15 mouse cellular contexts compared by ENCODE assay signal in genomic region chr2:101592886-101593285, GRCm38 (mm10). TPM values are rescaled to one million over a fixed set of nuclear protein-coding genes. Genes with fewer than 3 reads are reported as not detected.
DNase-seq lines count a peak whose midpoint lies in the region; ATAC-seq and TF ChIP-seq lines count a peak whose summit lies in the region.
"Had no signal": no experiment of that assay in that cellular context is flagged by ENCODE, and none has a peak within 500 bp of the region (broad histone marks: within the 10 kb centered on the region; RNA-seq: fewer than 3 reads in every experiment).

No protein-coding gene starts in this region.

- H3K4me3 ChIP-seq in hindbrain, embryonic 11.5 days (ENCODE audit: low read depth, low read length): no peak overlapping the region
- no peak overlapping the region for H3K4me3 ChIP-seq in midbrain, embryonic 12.5 days
- no peak overlapping the region for H3K4me3 ChIP-seq in lung, adult 2 months (replicated peaks; ENCODE audit: extremely low read depth, low read depth, low read length)
- H3K4me3 ChIP-seq: embryonic facial prominence, embryonic 12.5 days; intestine, embryonic 15.5 days had no signal

- no peak for TF ChIP-seq CTCF in lung, adult 2 months (IDR thresholded peaks at IDR 0.05; ENCODE audit: insufficient read depth, low read length)

- H3K27me3 ChIP-seq in hindbrain, embryonic 11.5 days (ENCODE audit: control insufficient read depth, insufficient read depth, low read length): no peaks in the 10 kb centered on the region
- H3K27me3 ChIP-seq in midbrain, embryonic 12.5 days: peaks cover 3% of the 10 kb centered on the region; the same call in 1 of the 2 replicates
- H3K27me3 ChIP-seq: embryonic facial prominence, embryonic 12.5 days; intestine, embryonic 15.5 days had no signal

- DNase-seq in thymus, postnatal 25 days: peak; percentile 9
- no peak for DNase-seq in thymus, postnatal 0 days (ENCODE audit: low spot score)
- DNase-seq in hindbrain, embryonic 11.5 days (ENCODE audit: low spot score): no peak
- no peak for DNase-seq in lung, adult 2 months
- DNase-seq in embryo, embryonic 9.5 days (ENCODE audit: extremely low spot score): no peak
- DNase-seq: kidney, postnatal 4 days; right cerebral cortex, adult 18-20 months had no signal

- no peak for TF ChIP-seq POLR2A in lung, adult 2 months (IDR thresholded peaks at IDR 0.05; ENCODE audit: borderline replicate concordance, extremely low read depth, low read depth, low read length)

- H3K27ac ChIP-seq in hindbrain, embryonic 11.5 days (ENCODE audit: low read depth, low read length): no peak overlapping the region
- H3K27ac ChIP-seq in midbrain, embryonic 12.5 days (replicated peaks): peak overlapping the region; percentile 80
- H3K27ac ChIP-seq: embryonic facial prominence, embryonic 12.5 days; intestine, embryonic 15.5 days; liver, embryonic 14.5 days; macrophage had no signal

- no peaks in the 10 kb centered on the region for H3K9me3 ChIP-seq in hindbrain, embryonic 11.5 days (ENCODE audit: control insufficient read depth, low read length)
- H3K9me3 ChIP-seq in midbrain, embryonic 12.5 days: no peaks in the 10 kb centered on the region
- H3K9me3 ChIP-seq: embryonic facial prominence, embryonic 12.5 days; intestine, embryonic 15.5 days had no signal

- no peak overlapping the region for H3K9ac ChIP-seq in hindbrain, embryonic 11.5 days (ENCODE audit: low read depth, low read length)
- no peak overlapping the region for H3K9ac ChIP-seq in midbrain, embryonic 12.5 days (replicated peaks)
- H3K9ac ChIP-seq: embryonic facial prominence, embryonic 12.5 days; intestine, embryonic 15.5 days; liver, embryonic 14.5 days had no signal

- no peak overlapping the region for H3K4me2 ChIP-seq in hindbrain, embryonic 11.5 days (replicated peaks; ENCODE audit: low read depth, low read length)
- no peak overlapping the region for H3K4me2 ChIP-seq in midbrain, embryonic 12.5 days (replicated peaks)
- H3K4me2 ChIP-seq: embryonic facial prominence, embryonic 12.5 days; intestine, embryonic 15.5 days had no signal

- WGBS in hindbrain, embryonic 11.5 days: 66% methylated on average over 8 of the region's 8 CpGs
- 49% methylated on average over 8 of the region's 8 CpGs for WGBS in midbrain, embryonic 12.5 days
- 67% methylated on average over 8 of the region's 8 CpGs for WGBS in lung, adult 2 months

- ATAC-seq in hindbrain, embryonic 11.5 days (ENCODE audit: low FRiP score): peak; percentile 38; the same call in 1 of the 2 replicates
- peak; percentile 25; the same call in 1 of the 2 replicates for ATAC-seq in midbrain, embryonic 12.5 days (ENCODE audit: low FRiP score, low read depth)
- ATAC-seq in megakaryocyte, adult 5-6 weeks (ENCODE audit: poor library complexity, severe bottlenecking): no peak
- ATAC-seq: intestine, embryonic 15.5 days had no signal

- no peaks in the 10 kb centered on the region for H3K36me3 ChIP-seq in hindbrain, embryonic 11.5 days (ENCODE audit: control insufficient read depth, insufficient read depth, low read length)
- H3K36me3 ChIP-seq in midbrain, embryonic 12.5 days: no peaks in the 10 kb centered on the region
- H3K36me3 ChIP-seq: embryonic facial prominence, embryonic 12.5 days; intestine, embryonic 15.5 days had no signal

- no peaks in the 10 kb centered on the region for H3K4me1 ChIP-seq in hindbrain, embryonic 11.5 days (replicated peaks; ENCODE audit: control insufficient read depth, insufficient read depth, low read length)
- H3K4me1 ChIP-seq in midbrain, embryonic 12.5 days: peaks cover 36% of the 10 kb centered on the region
- no peaks in the 10 kb centered on the region for H3K4me1 ChIP-seq in lung, adult 2 months (ENCODE audit: control insufficient read depth, insufficient read depth, low read length)
- H3K4me1 ChIP-seq: intestine, embryonic 15.5 days had no signal

RNA-seq across cellular contexts. Expression of gene Rag2, which starts 31.6 kb away (rescaled TPM):
- polyA plus RNA-seq in thymus, postnatal 0 days (2015; fragmentation: Nextera tagmentation; extraction: Ambion mirVana): 116 and 143 TPM in 2 replicates
- 0.06 and 0.49 TPM in 2 replicates for polyA plus RNA-seq in hindbrain, embryonic 11.5 days (2014; fragmentation: Nextera tagmentation; extraction: Ambion mirVana)
- polyA plus RNA-seq in midbrain, embryonic 12.5 days (2016; fragmentation: Nextera tagmentation; extraction: Ambion mirVana): not detected in 2 replicates
- polyA plus RNA-seq in lung, adult 2 months (2012; rRNA removed): not detected in 2 replicates
- 0.48 TPM in 1 of 2 replicates, not detected in the other for total RNA-seq in megakaryocyte, adult 5-6 weeks (2015)
- not detected in 2 replicates for total RNA-seq in megakaryocyte, adult 5-6 weeks (2017)
- total RNA-seq: left cerebral cortex, postnatal 14 days had no signal
- polyA plus RNA-seq: macrophage had no signal

RNA-seq across cellular contexts. Expression of gene Rag1, which starts 56.4 kb away (rescaled TPM):
- polyA plus RNA-seq in thymus, postnatal 0 days (2015; fragmentation: Nextera tagmentation; extraction: Ambion mirVana): 319 and 337 TPM in 2 replicates
- polyA plus RNA-seq in hindbrain, embryonic 11.5 days (2014; fragmentation: Nextera tagmentation; extraction: Ambion mirVana): 0.39 and 0.59 TPM in 2 replicates
- polyA plus RNA-seq in midbrain, embryonic 12.5 days (2016; fragmentation: Nextera tagmentation; extraction: Ambion mirVana): 0.06 and 0.10 TPM in 2 replicates
- 0.02 TPM in 1 of 2 replicates, not detected in the other for polyA plus RNA-seq in lung, adult 2 months (2012; rRNA removed)
- total RNA-seq in megakaryocyte, adult 5-6 weeks (2015): 0.05 TPM in 1 of 2 replicates, not detected in the other
- total RNA-seq in megakaryocyte, adult 5-6 weeks (2017): 0.04 and 0.77 TPM in 2 replicates
- total RNA-seq: granulocyte monocyte progenitor cell, adult 5-6 weeks had no signal
- polyA plus RNA-seq: macrophage had no signal

RNA-seq across cellular contexts. Expression of gene B230118H07Rik, which starts 56.4 kb away (rescaled TPM):
- 109 and 145 TPM in 2 replicates for polyA plus RNA-seq in thymus, postnatal 0 days (2015; fragmentation: Nextera tagmentation; extraction: Ambion mirVana)
- polyA plus RNA-seq in hindbrain, embryonic 11.5 days (2014; fragmentation: Nextera tagmentation; extraction: Ambion mirVana): 69.9 and 72.5 TPM in 2 replicates
- polyA plus RNA-seq in midbrain, embryonic 12.5 days (2016; fragmentation: Nextera tagmentation; extraction: Ambion mirVana): 47.3 and 56.2 TPM in 2 replicates
- 1.5 and 3.3 TPM in 2 replicates for polyA plus RNA-seq in lung, adult 2 months (2012; rRNA removed)
- 21.2 and 22.0 TPM in 2 replicates for total RNA-seq in megakaryocyte, adult 5-6 weeks (2015)
- 17.8 and 19.7 TPM in 2 replicates for total RNA-seq in megakaryocyte, adult 5-6 weeks (2017)

Comparison
In these comparisons a context has a peak if more than half of its experiments do, and no peak if none do; other contexts are left out.
1. RNA of gene Rag2, which starts 31.6 kb away (polyA plus RNA-seq): 116 to 143 TPM in thymus, postnatal 0 days; 0.06 to 0.49 TPM in hindbrain, embryonic 11.5 days, not detected in midbrain, embryonic 12.5 days and not detected in lung, adult 2 months; every median in the first group is over 10 times any median in the second.
2. RNA of gene Rag1, which starts 56.4 kb away (polyA plus RNA-seq): 319 to 337 TPM in thymus, postnatal 0 days; 0.39 to 0.59 TPM in hindbrain, embryonic 11.5 days, 0.06 to 0.10 TPM in midbrain, embryonic 12.5 days and 0.02 TPM in lung, adult 2 months; every median in the first group is over 100 times any median in the second.
3. RNA of gene B230118H07Rik, which starts 56.4 kb away (polyA plus RNA-seq): 109 to 145 TPM in thymus, postnatal 0 days, 69.9 to 72.5 TPM in hindbrain, embryonic 11.5 days and 47.3 to 56.2 TPM in midbrain, embryonic 12.5 days; 1.5 to 3.3 TPM in lung, adult 2 months; every median in the first group is over 10 times any median in the second.